Mouse (Mus musculus) adrenal gland (tissue): Measurements from ENCODE around the gene Efna5.

Experiments used
- intact Hi-C: fragments of 180-260 bp; cut with DNase I; formaldehyde crosslinking; loops from one replicate; pipeline ENCODE4 v1.15.1; 2025

Gene Efna5

GRCm38 (mm10) chr17:62752381-62752889, 128.7 kb downstream of the Efna5 start:
- intact Hi-C loops, result no loop called here

- intact Hi-C loops, result no loop called here
Observed at GRCm38 (mm10) chr17:62750647-62751046, 130.5 kb downstream of the Efna5 start.

- intact Hi-C loops, result no loop called here
Observed at GRCm38 (mm10) chr17:62748803-62749619, 132.1 kb downstream of the Efna5 start.

GRCm38 (mm10) chr17:62747381-62747780, 133.7 kb downstream of the Efna5 start:
- intact Hi-C loops, result no loop called here

- intact Hi-C loops, result no loop called here
Observed at GRCm38 (mm10) chr17:62746827-62747226, 134.3 kb downstream of the Efna5 start.

GRCm38 (mm10) chr17:62745286-62745685, 135.8 kb downstream of the Efna5 start:
- intact Hi-C loops, result no loop called here

GRCm38 (mm10) chr17:62744239-62744638, 136.9 kb downstream of the Efna5 start:
- intact Hi-C loops, result no loop called here

DNA sequence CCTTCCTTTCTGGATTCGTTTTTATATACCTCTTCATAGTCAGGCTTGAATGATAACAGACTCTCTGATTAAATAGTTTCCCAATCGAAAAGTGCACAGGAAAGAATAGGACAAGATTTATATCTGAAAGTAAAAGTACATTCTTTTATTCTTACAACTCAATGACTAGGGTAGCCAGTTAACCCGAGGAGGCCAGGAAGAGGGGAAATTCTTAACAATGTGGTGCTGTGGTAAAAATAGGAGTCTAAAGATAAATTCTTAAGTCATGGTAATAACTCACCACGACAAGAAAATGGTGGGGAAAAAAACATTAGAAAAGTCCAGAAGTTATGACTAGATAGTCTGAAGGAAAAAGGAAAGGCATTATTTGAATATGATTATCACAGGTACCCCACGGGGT, 139.4 kb downstream of the Efna5 start:
- intact Hi-C loops, result no loop called here

DNA sequence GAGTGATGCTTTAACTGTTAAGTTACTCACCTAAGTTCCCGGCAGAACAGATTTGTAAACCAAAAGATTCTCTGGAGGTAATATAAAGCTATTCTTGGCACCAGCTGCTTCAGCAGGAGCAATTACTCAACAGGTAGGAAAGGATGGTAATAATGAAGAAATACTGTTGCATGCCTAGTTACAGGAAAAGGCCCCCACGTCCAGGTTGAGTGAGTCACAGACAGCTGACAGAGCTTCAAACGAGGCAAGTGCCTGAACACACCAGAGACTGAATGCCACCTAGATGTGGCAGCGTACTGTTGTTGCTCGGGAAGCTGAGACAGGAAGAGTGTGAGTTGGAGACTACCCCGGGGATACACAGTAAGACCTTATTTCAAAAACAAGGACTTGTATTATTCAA, 140.1 kb downstream of the Efna5 start:
- intact Hi-C loops, result no loop called here

DNA sequence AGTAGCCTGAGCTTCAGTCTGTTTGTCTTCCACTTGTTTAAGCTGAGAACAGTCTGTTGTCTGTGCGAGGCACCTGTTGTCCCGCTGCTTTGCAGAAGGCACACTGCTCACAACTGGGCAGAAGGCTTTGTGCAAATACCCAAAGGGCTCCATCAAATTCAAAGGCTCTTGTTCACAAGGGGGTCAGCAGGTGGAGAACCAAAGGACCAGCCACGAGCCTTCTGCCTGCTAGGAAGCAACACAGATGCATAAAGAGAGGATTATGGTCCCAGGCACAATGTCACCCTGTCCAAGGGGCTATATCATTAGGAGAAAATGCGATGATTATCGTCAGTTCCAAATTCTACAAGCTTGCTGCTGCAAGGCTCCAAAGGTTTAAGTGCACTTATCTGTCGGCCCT, 141.1 kb downstream of the Efna5 start:
- intact Hi-C loops, result no loop called here

DNA sequence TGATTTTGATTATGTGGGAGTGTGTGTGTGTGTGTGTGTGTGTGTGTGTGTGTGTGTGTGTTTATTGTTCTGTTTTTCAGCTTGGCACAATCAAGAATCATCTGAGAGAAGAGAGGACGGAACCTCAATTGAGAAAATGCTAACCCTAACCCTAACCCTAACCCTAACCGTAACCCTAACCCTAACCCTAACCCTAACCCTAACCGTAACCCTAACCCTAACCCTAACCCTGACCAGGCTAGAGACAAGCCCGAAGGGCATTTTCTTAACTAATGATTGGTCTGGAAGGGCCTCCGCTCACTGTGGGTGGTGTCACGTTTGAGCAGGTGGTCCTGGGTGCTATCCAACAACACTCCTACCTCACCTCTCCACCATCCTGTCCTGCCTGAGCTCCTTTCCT, 143.7 kb downstream of the Efna5 start:
- intact Hi-C loops, result no loop called here

- intact Hi-C loops, result no loop called here
Observed at GRCm38 (mm10) chr17:62735943-62736342, 145.2 kb downstream of the Efna5 start.

DNA sequence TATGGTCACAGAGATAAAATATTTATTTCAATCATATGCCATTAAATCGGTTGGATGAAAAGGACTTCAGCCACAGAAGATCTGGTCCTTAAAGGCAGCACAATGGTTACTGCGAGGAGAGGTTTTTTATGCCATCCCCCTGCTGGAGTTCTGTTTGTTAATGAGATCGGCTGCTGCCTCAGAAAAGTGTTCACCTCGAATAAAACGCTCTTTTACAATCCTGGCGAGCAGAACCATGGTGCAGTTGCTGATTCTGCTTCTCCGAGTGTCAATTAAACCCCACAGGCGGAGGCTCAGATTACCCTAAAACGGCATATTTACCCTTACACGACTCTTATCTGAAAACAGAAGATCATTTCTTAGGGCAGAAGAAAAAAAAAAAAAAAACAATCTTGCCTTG, 146.2 kb downstream of the Efna5 start:
- intact Hi-C loops, result no loop called here

- intact Hi-C loops, result no loop called here
Observed at GRCm38 (mm10) chr17:62734067-62734466, 147.1 kb downstream of the Efna5 start.

DNA sequence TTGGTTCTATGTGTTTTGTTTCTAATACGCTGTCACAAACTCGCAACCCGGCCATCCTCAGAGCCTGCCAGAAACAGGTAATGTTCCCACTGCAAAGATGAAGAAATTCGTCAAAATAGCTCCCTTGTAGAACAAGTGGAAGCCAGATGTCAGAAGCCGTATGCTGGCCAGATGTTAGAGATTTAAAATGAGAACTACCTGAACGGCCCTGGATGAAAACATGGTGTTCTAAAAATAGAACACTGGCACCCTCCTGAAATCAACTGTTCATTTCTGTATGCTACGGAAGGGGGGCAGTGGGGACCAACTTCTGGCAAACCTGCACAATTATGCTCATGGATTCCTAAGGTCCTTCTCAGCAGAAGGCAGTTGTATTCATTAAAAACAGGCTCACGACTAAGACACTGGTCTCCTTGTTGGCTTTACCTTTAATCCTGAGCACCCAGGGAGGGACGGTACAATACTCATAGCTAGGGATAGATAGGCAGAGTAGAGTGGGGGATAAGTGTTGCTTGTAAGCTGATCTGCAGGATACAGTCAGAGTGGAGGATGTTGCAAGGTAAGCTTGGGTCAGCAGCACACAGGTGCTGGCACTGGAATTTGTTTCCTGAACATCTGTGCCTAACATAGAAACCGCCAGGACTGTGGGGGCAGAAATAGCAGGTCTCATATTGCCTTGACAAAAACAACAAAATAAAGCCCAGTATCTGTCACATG, 151.2 kb downstream of the Efna5 start:
- intact Hi-C loops, result no loop called here

- intact Hi-C loops, result no loop called here
Observed at GRCm38 (mm10) chr17:62728142-62728917, 152.8 kb downstream of the Efna5 start.

DNA sequence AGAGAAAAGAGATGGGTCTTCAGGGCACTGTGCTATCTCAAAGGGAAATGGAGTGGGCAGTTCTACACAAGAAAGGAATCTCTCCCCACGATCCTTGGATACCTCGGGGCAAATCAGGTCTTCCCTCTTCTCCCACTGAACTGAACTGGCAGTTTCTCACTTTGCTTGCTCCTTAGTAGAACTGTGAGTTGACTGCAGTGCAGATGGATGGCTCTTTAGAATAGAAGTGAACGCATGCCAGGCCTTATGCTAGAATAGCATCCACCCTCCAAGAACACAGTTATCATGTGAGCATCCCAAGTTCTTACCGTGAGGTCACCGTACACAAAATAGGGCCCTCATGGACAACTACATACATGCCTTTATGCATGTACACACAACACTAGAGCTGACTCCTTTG, 155.0 kb downstream of the Efna5 start:
- intact Hi-C loops, result no loop called here

DNA sequence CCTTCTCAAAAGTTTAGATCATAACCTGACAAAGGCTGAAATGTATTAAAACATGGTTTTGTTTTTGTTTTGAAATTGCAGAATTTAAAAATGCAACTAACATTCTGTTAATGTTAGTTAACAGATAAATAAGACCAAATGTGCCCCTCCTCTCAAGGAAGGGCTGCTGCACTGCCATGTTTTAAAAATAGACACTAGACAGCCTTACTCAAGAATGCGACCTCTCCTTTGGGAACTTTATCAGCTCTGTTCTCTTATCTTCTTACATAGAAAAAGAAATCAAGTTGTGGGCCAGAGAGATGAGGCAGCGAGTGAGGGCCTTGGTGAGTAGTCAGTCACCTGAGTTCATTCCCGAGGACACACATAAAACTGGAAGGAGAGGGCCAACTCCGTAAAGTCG, 158.2 kb downstream of the Efna5 start:
- intact Hi-C loops, result no loop called here

DNA sequence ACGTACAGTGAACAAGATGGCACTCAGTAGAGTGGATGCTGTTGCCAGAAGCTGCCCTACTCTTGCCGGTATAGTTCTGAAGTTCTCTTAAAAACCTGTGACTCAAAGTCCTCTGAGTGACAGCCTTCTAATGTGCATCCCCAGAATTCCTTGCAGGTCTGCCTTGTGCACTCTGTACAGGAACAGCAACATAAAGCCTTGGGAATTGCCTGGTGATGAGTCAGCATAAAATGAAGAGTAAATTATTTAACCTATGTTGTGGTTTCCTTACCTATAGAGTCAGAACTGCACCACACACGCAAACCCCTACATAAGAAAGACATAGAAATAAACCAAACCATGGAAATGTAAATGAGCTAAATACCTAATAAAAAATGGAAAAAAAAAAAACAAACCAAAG, 159.5 kb downstream of the Efna5 start:
- intact Hi-C loops, result no loop called here

DNA sequence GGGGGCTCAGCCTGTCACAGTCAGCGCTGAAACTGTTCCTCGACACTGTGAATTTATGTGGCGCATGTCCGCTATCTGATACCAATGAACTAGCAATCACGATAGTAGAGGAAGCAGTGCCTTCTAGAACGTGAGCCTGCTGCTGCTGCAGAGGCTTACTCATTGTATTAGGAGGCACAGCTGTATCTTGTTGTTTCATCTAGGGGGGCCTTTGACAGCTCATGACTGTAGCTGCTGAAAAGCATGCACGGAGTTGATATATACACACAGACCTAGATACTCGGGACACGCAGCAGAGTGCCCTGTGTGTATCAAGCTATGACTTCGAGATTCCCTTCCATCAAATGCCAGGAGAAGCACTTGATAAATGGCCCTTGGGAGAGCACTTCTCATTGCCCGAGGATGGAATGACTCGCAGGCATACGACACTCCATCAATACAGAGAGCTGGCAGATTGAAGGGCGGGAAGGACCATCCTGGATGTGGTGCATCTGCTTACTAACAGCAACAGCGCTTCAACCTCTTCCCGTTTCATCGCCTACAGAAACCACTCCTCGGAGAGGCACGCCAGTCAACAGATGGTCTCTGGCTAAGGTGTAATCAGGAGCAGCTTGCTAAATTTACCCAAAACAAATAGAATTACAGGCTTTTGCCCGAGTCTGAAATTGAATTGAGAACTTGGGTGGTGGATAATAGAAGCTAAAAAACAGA, 160.2 kb downstream of the Efna5 start:
- intact Hi-C loops, result no loop called here

DNA sequence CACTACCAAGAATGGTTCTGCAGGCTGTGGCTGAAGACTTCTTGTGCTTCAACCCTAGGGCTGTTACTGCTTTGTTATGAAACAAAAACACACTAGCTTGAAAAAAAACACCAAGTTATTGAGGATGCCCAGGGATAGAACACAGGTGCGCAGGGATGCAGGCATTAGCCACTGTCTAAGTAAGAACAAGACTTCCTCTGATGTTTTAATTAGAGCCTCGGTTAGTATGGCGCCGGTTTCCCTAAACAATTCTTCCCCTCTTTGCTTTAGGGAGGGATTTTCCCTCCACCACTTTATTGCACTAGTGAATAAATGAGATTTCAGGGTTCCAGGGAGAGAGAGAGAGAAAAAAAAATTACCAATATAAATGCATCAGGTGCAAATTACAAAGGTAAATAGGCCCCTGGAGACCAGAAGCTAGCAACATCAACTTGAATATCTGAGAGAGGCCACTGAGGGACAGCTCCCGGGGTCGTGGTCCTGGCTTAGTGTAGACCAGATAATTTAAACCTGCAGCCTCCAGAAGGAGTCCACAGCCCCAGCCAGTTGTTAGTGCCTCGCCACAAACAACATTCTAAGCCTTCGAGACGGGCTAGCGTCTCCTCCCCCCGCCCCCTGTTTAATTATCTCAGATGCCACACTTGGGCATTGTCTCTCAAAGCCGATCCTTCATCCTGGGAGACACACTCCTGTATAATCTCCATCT, 163.5 kb downstream of the Efna5 start:
- intact Hi-C loops, result no loop called here
